Mouse (Mus musculus) liver, postnatal 0 days (tissue): Measurements from ENCODE around the gene Igdcc4.
A peak's percentile ranks its signal among the peaks of the same experiment; 100 is the strongest.

ENCODE experiments used
- CTCF ChIP-seq: sonication (generic); IDR thresholded peaks from 2 replicates; pipeline ENCODE4 v1.5.1; 2016; ENCODE audit warnings: antibody characterized with exemption, low read depth
- EP300 ChIP-seq: IDR thresholded peaks from 2 replicates; pipeline ENCODE4 v1.6.1; 2016; ENCODE audit warnings: antibody characterized with exemption, low read depth, mild to moderate bottlenecking

GRCm38 (mm10) chr9:65070587-65070986, 30.7 kb upstream of the Igdcc4 start:
- TF ChIP-seq CTCF (no peak), EP300 (peak; percentile 86)
